Mouse (Mus musculus) lung, postnatal 14 days (tissue): ENCODE data around the gene Mad1l1.

Source experiments
- DNase-seq: peaks from one replicate; pipeline ENCODE4 v3.0.0; 2021

The Mad1l1 gene

DNA sequence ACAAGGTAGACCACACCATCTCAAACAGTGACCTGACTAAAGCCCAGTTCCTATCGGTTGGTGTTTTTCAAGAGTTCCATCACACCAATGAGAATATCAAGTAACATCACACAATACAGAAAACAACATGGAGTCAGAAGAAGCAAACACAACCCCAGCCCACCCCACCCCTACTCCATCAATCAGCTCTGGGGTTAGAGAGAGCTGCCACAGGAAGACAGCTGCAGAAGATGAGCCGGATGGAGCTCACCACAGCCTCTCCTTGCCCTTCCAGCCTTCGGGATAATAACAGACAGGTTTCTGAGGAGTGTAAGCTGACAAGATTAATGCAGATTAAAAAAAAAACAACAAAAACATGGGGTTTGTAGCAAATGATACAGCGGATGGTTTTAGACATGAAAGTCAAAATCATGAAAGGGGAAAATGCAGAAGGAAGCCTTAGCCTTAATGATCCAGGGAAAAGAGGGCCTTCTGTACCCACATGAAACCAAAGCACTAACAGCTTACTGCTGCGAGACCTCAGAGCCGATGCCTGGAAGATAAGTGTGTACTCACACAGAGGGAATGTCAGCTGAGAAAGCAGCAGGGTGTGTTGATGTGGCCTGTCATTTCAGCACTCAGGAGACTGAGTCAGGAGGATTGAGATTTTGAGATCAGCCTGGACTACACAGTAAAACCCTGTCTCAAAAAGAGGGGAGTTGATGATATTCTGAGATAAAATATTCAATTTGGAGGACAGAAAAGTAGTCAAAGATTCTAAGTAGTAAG, 110.8 kb downstream of the Mad1l1 start:
- no peak for DNase-seq

DNA sequence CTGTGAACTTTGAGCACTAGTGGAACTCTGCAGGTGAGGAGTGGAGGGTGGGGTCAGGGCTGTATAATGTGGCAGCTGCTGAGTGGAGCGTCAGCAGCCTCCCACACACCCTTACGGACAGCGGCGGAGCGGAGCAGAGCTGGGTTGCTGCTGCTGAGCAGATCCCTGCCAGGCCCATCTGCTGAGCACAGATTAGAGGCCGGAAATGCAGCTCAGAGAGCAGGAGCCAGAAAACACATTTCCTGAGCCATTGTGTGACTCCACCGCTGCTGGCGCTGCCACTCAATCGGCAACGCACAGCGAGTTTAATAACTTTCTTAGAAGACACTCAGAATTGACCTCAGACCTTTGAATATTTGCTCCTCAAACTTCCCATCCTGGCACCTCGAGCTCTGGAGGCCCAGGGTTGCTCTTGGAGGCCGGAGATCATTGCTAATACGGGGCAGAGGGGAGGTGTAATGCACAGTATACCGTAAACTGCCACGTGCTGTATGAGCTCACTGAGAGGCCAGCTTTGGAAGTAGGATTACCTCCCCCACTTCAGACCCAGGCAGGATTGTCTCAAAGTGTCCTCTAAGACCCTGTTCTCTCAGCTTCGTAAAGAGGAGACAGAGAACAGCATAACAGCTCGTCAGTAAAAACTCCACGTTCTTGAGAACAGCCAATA, 112.5 kb downstream of the Mad1l1 start:
- peak; percentile 64 for DNase-seq

DNA sequence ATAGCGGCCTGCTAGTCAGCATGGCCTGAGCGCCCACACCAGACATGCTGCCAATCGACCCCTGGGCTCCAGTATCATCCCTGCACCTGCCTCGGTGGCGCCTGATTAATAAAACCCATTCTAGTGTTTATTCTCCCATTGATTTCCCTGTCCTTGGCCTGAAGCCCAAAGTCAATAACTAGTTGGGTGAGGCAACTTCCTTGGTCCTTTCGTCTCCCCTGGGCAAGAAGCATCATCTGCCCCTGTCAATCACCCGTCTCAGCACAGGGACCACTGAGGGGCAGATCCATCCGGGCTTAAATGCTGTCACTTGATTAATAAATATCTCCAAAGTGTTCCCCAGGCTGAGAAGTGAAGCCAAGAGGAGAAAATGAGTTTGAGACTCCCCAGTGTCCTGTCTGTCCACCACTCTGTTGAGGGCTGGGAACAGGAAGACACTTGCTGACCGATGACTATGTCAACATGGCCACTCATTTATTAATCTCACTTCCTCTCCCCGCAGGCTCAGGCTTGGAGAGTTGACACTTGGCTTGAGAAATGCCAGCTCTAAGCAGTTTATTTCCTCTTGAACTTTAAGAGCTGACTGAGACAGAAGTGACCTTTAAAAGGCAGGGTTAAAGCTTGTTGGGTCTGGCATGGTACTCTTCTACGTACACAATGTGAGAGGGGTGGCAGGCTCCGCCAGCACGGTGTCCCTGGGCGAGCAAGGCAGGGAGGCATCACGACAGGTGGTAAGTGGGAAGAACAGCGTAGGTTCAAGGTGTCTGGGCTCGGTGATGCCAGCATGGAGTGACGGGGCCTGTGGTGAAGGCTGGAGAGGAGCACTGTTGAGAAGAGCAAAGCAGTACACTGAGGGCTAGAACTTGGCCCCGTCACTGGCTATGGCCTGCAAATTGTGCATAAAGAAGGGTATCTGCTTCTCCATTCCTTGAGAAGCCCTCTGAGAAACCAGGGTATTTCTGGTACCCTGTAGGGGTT, 114.3 kb downstream of the Mad1l1 start:
- peak; percentile 24 for DNase-seq

DNA sequence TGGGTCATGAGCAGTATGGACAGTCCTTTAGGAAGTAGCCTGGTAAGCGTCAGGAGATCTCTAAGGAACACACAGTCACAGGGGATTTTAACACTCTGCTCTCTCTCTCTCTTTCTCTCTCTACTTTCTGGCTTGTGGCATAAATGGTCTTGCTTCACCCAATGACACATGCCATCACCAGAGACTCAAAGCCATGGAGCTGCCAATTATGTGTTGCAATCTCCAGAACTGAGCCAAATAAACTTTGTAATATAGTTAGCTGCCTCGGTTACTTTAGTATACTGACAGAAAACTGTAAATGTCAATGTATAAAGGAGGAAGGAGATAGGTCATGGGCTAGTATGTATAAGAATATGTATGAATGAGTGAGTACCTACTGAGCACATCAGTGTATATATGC, 115.4 kb downstream of the Mad1l1 start:
- no peak for DNase-seq

DNA sequence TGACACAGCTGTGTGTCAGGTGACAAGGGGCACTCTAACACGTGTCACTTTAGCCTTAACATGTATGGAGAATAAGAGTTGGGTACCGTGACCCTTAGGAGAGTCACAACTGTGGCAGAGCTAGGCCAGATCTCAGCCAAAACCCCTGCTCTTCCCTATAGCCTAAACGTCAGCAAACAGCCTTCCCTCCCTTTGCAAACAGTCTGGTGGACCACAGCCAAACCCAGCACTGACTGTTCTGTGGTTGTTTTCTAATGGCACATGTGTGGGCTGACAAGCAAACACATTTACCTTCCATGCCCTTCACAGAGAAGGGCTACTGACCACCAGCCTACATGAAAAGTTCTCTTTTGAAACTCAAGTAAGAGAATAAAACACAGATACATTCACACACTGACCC, 116.9 kb downstream of the Mad1l1 start:
- no peak for DNase-seq

DNA sequence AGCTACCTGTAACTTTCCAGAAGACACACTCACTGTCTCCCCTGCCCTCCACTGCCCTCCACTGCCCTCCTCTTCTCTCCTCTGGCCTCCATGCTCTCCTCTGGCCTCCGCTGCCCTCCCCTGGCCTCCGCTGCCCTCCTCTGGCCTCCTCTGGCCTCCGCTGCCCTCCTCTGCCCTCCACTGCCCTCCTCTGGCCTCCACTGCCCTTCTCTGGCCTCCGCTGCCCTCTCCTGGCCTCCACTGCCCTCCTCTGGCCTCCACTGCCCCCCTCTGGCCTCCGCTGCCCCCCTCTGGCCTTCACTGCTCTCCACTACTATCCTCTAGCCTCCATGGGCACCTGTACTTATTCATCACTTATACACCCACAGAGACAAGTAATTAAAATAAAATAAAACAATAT, 117.3 kb downstream of the Mad1l1 start:
- no peak for DNase-seq

DNA sequence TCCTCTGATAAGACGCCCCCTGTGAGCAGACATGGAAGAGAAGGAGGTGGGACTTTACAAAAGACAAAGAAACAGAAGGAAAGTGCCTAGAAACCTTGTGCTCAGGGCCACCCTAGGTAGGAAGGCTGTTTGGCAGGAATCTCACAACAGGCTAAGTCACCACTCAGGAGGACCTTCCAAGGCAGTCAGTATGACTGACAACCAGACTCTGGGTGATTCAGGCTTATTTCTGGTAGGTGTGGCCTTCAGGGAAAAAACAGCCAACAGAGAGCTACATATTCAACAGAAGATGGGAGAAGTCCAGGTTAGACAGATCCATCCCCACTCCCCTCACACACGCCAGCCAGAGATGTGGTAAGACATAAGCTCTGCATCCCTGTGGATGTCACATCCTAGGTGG, 118.9 kb downstream of the Mad1l1 start:
- no peak for DNase-seq

DNA sequence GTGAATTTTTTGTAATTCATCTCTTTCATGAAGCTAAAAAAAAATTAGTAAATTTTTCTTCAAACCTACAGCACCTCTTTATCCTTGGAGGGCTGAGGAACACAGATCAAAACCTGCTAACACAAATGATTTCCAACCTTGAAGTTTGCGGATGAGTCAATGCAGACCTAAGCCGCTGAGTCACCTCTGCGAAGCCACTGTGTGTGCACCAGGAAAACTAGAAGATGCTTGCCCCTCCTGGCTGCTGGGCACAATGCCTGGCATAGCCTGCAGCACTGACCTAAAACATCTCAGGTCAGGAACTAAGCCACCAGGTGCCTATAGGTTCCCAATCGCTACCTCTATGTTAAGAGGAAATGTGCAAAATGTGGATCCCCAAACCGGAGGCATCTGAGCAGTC, 119.8 kb downstream of the Mad1l1 start:
- DNase-seq, result no peak

DNA sequence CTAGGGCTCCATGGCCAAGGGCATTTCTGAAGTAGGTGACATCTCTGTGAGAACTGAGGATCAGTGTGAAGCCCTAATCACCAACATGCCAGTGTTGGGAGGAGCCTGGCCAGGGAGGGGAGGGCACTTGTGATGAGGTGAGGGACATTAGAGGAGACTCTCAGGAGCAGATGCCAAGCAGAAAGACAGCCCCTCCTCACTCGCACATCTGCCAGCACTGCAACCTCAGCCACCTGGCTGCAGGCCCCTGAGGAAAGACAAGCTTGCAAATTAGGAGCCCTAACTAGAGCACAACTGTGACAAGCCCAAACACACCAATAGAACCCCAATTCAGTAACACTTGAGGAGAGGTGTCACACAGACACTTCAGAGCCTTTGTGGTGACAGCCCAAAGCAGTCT, 120.2 kb downstream of the Mad1l1 start:
- no peak for DNase-seq

DNA sequence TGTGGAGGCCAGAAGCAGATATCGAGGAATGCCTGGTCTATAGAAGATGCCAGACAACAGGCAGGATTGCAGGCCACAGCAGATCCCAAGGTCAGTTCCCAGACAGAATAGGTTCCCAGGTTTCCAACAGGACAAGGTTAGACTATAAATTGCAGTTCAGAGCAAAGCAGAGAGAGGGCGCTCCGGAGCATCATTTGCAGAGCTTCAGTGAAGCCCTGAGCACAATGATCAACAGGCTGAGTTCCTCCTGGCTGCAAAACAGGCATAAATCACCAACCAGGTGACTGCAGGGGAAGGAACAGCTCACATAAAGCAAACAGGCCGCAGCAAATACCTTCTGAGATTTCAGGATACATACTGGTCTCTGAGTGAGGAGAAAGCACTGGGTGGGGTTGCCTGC, 123.6 kb downstream of the Mad1l1 start:
- DNase-seq, result peak; percentile 88

DNA sequence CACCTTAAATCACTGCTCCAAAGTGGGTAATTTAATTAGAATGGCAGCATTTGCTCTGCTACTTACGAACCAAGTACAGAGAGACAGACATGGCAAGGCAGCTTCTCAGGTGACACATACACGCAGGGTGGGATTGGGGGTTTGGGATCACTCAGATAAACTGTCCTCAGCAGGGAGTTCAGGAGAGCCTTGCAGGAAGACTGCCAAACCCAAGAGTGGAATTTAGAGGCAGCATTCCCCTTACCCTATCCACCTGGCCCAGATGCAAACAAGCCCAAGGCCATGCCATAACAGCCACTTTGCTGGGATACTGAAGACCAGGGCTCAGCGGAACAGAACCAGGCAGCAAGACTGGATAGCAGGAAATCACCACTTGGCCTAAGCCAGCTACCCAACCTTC, 124.9 kb downstream of the Mad1l1 start:
- no peak for DNase-seq

DNA sequence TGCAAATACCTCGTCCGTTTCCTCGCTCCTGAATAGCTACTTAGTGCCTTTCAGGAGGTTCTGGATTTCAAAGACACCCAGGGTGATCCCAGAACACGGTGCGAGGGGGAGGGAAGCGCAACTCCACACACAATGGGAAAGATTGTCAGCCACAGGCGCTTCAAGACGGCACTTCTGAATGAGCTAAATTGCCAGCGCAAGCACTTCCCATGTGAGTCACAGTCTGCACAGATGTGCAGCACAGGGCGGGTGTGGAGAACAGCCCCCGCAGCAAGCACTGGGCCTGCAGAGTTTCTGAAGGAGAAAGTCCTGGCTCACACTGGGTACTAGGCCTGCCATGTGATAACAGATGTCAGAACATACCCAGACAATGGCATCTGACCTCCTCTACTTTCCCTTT, 127.2 kb downstream of the Mad1l1 start:
- no peak for DNase-seq

DNA sequence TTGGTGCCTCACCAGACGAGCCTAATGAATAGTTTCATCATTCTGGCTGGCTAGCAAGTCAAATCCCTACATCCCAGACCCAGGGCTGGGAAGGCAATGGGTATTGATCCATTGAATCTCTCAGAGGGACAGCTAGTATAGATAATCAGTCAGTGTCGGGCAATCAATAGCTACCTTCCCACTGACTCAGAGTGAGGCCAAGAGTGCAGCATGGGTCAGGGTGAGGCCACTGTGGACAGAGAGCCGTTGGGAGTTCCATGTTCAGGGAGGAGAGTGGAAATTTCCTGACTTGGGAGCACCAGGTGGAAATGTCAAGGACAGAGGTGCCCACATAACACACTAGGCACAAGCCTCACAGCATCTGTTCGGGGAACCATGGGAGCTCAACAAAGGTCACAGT, 129.8 kb downstream of the Mad1l1 start:
- no peak for DNase-seq

DNA sequence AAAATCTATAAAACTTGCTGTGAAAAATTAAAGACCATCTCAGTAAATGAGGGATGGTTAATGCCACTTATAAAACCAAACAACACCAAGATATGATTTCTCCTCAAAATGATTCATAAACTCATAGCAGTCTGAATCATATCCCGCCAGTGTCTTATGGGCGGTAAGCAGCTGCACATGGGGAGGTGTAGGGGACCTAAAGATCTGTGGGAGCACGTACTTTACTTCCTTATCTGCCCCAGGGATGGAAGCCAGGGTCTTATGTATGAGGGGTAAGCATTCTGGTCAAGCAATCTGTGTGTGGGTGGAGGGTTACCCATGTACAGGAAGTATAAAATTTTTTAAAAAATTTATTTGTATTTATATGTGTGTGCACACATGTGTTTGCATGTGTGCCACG, 135.0 kb downstream of the Mad1l1 start:
- no peak for DNase-seq

DNA sequence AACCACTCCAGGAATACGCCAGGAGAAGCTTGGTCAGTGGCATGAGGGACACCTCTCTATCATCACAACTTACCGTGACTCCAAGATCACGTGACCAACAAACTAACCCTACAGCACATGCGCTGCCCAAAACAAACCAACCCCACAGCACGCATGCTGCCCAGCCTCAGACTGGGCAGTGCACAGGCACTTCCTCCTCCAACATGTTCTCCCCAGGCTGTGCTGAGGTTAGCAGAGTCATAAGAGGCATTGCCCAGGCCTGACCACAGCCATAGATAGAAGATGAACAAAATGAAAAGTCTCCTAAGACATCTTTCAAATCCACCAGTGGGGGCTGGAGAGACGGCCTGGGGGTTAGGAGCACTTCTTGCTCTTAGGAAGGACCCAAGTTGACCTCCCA, 135.6 kb downstream of the Mad1l1 start:
- no peak for DNase-seq

DNA sequence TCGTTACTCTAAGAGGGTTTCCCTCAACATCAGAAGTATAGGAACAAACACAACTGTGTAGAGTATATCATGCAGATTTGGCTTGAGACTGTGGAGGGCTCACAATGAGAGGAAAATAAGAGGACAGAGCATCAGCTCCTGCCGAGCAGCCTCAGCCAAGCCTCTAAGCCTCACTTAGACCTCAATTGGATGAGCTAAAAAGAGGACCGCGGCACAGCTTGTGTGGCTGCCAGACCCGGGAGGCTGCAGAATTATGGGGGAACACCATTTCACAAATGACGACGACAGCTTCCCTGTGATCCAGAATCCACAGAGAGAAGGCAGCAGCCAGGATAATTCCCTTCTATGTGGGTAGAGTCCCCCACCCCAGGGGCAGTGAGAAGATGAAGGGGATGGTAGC, 138.0 kb downstream of the Mad1l1 start:
- no peak for DNase-seq

DNA sequence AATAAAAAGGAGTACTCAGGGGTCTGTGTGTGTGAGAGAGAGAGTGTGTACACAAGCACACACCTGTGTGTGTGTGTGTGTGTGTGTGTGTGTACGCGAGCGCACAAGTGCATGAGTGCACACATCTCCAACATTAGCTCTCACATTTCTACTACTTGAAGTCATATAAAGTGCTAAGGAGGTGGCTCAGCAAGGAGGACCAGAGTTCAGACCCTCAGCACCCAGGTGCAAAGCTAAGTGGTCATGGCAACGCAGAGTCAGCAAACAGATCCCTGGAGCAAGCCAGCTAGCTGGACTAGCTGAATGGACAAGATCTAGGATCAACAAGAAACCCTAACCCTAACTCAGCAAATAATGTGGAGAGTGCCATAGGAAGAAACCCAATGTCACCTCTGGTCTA, 139.0 kb downstream of the Mad1l1 start:
- no peak for DNase-seq

DNA sequence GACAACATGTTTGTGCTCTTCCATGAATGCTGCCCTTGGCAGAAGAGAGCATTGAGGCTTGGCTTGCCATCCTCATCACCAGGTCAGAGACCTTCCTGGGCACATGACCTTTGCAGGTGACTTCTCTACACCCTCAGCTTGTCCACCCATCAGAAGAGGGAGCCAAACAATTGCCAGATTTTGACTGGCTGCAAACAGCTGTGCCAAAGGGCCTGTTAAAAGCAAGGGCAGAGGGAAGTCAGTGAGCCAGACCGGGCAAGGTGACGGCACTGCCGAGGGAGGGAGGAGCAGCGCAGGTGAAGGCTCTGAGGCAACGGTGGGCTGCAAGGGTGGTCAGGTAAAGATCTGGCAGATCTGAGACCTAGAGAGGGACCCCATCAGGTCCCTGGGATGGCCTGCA, 141.3 kb downstream of the Mad1l1 start:
- no peak for DNase-seq

DNA sequence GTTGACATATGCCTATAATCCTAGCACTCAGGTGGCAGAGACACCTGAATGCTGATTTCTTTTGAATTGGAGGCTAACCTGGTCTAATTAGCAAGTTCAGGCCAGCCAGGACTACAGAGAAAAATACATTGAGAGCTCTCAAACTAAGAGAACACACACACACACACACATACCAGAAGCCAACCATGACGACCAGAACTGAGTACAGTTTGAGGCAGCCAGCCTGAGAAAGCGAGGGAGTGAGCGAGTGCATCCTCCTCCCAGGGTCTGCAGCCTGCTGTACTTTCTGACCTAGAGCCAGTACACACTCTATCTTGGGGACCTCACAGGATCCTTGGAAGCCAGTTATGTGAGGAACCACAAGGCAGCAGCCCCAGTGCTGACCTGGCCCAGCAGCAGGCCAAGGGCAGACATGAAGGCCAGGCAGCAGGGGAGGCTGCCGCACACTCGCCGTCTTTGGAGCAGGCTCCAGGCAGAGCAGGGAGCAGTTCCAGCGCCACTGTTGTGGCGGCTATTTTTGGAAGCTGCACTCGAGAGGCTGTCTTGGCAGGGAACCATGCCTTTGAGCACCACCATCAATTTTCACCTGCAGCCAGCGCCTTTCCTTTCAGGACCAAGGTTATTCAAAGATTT, 143.2 kb downstream of the Mad1l1 start:
- peak; percentile 27 for DNase-seq

DNA sequence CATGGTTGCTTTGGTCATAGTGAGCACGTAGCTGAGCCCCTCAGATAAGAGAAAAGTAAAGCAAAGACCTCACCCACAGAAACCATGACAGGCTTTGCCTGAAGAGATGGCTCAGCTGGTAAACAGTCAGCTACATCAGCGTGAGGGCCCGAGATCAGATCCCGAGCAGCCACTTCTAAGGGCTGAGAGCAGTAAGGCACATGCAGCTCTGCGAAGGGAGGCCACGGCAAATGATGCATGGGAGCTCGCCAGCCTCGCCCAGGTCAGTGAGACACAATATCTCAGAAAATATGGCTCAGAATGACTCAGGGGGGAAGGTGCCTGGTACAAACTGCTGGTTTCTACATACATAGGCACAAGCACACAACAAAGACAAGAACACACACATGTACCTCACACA, 143.8 kb downstream of the Mad1l1 start:
- DNase-seq, result no peak

DNA sequence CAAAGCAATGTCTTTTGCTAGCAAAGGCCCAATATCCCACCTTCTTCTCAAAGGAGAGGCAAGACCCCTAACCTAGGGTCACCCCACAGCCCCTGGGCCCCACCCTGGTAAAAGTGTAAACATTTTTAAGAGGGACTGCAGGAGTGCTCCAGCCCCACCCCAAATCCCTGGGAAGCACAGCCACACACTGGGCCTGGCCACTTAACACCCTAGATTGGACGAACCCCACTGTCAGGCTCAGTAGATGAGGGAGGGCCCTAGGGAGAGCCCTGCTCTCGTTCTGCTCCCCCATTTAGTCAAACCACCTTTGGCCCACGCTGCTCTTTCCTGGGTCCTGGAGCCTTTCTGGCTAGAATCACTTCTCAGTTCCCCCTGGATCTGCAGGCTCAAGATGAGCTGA, 145.0 kb downstream of the Mad1l1 start:
- no peak for DNase-seq

DNA sequence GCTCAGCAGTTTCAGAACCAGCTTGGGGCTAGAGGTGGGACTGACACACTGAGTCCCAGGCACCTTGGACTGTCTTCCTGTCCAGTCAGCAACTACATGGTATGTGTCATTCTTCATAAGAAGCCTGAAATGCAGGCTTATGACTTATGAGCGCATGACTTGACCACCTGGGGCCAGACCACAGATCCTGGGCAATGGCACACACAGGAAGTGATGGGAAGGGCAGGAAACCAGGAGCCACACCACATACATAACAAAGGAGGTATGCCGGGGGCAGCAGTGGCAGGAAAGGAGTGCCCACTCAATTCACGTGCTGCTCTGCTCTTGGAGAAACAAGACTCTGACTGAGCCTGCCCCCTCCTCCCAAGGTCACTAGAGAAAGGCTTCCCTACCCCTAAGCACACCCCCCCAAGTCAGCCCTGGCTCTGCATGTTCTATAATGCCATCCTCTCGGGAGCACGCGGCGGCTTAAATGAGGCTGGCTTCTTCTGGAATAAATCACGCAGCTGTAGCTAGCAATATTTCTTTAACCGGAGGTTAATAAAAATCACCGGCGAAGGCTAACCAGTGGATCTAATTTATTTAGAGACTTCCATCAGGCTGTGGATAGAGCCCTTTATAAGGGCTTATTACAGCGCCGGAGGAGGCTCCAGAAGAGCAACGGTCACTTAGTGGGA, 146.4 kb downstream of the Mad1l1 start:
- DNase-seq, result no peak

DNA sequence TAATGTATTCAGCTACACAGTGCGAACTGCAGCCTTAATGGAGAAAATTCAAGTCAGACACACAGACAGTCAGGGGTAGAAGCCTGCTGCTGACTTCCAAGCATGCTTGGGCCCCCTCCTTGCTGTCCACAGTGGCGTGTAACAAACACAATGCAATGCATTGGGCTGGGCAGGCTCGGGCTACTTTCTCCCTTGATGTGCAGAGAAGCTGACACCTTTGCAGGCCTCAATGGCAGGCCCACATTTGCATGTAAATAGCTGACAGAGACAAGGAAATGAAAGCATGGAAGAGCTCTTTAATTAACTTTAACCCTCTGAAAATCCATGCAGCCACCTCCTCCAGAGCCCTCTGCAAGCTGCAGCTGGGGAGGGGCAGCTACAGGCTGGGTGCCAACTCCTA, 147.3 kb downstream of the Mad1l1 start:
- no peak for DNase-seq
